10 mouse cellular contexts compared by ENCODE assay signal in the genomic region with DNA sequence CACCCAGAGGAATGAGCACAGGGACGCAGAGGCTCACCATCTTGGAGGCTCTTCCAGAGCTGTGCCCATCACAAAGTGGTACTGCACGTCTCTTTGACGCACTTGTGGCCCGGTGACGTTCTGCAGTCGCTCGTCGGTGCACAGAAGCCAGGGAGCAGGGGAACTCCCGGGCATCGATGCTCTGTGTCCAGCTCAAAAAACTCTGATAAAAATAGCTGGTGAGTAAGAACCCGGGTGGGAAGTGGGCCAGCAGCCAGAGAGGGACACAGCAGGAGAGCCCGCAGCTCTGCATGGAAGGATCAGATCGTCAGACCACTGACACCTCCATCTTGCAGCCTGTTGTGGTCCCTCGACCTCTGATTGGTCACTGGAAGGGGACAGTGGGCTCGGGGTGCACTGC. TPM values are rescaled to one million over a fixed set of nuclear protein-coding genes. Genes with fewer than 3 reads are reported as not detected.
DNase-seq lines count a peak whose midpoint lies in the region; ATAC-seq lines count a peak whose summit lies in the region.
"Had no signal": no experiment of that assay in that cellular context is flagged by ENCODE, and none has a peak within 500 bp of the region (broad histone marks: within the 10 kb centered on the region; RNA-seq: fewer than 3 reads in every experiment).

No protein-coding gene starts in this region.

- intact Hi-C loops in heart, postnatal 36 days (cut with DNase I), result loop anchor here (5.0 kb wide), 1 partner anchor 41 kb away; no protein-coding TSS in a partner anchor

- 0 out of 2 replicates have a peak overlapping the region, but pooled peaks have one; percentile 8 for H3K27ac ChIP-seq in embryonic facial prominence, embryonic 10.5 days (replicated peaks)
- no peak overlapping the region for H3K27ac ChIP-seq in midbrain, embryonic 13.5 days
- H3K27ac ChIP-seq: liver, embryonic 14.5 days had no signal

- H3K9me3 ChIP-seq in embryonic facial prominence, embryonic 10.5 days, result no peaks in the 10 kb centered on the region
- no peaks in the 10 kb centered on the region for H3K9me3 ChIP-seq in midbrain, embryonic 13.5 days

- H3K4me2 ChIP-seq in midbrain, embryonic 13.5 days (replicated peaks), result no peak overlapping the region

- peaks cover 28% of the 10 kb centered on the region for H3K27me3 ChIP-seq in embryonic facial prominence, embryonic 10.5 days (replicated peaks; ENCODE audit: low read depth, poor library complexity, severe bottlenecking)
- H3K27me3 ChIP-seq in midbrain, embryonic 13.5 days, result peaks cover 25% of the 10 kb centered on the region

- no peak for ATAC-seq in midbrain, embryonic 13.5 days
- ATAC-seq: inflammation-experienced regulatory T-cells, adult 6 months had no signal

- WGBS in embryonic facial prominence, embryonic 10.5 days, result 78% methylated on average over 15 of the region's 15 CpGs
- 75% methylated on average over 15 of the region's 15 CpGs for WGBS in midbrain, embryonic 13.5 days

- peak; percentile 40 to 42 for DNase-seq in heart, adult 18-20 months
- no peak for DNase-seq in heart, postnatal 36 days
- peak; percentile 73 for DNase-seq in 3T3-L1 (ENCODE audit: low read depth, low spot score)
- peak; percentile 48 for DNase-seq in adrenal gland, adult 8-10 months
- DNase-seq in embryonic facial prominence, embryonic 10.5 days (ENCODE audit: low spot score), result no peak
- DNase-seq in testis, postnatal 10 days (ENCODE audit: low spot score), result no peak
- no peak for DNase-seq in layer of hippocampus, postnatal 25 days (ENCODE audit: extremely low spot score in 1 of 2, low spot score in 1 of 2)

- H3K9ac ChIP-seq in midbrain, embryonic 13.5 days (replicated peaks), result no peak overlapping the region
- H3K9ac ChIP-seq: liver, embryonic 14.5 days had no signal

- peaks cover 27% of the 10 kb centered on the region for H3K4me1 ChIP-seq in embryonic facial prominence, embryonic 10.5 days
- peaks cover 13% of the 10 kb centered on the region for H3K4me1 ChIP-seq in midbrain, embryonic 13.5 days (replicated peaks)

- no peak overlapping the region for H3K4me3 ChIP-seq in embryonic facial prominence, embryonic 10.5 days
- no peak overlapping the region for H3K4me3 ChIP-seq in midbrain, embryonic 13.5 days (replicated peaks)

- no peaks in the 10 kb centered on the region for H3K36me3 ChIP-seq in embryonic facial prominence, embryonic 10.5 days (replicated peaks)
- no peaks in the 10 kb centered on the region for H3K36me3 ChIP-seq in midbrain, embryonic 13.5 days

RNA-seq across cellular contexts. Expression of gene Crispld2, which starts 4.2 kb away (rescaled TPM):
- total RNA-seq in heart, adult 18-20 months (2021), result 10 to 100 TPM; 25.1 to 27.1 TPM
- 10 to 100 TPM; 22.5 to 29.5 TPM for total RNA-seq in heart, postnatal 36 days (2021)
- 10 to 100 TPM in 2 of 4 experiments, 1 to 10 TPM in 2; 7.4 to 14.4 (median 10.5) TPM for total RNA-seq in adrenal gland, adult 8-10 months (2022)
- 6.1 and 6.5 TPM in 2 replicates for polyA plus RNA-seq in embryonic facial prominence, embryonic 10.5 days (2016; fragmentation: Nextera tagmentation; extraction: Ambion mirVana)
- 1 to 10 TPM; 1.4 to 2.1 TPM for total RNA-seq in layer of hippocampus, postnatal 25 days (2021)
- polyA plus RNA-seq in midbrain, embryonic 13.5 days (2015; fragmentation: Nextera tagmentation; extraction: Ambion mirVana), result 1.9 and 2.1 TPM in 2 replicates

Comparison
In these comparisons a context has a peak if more than half of its experiments do, and no peak if none do; other contexts are left out.
1. DNase-seq: peak in heart, adult 18-20 months (2 of 2), 3T3-L1 (single experiment) and adrenal gland, adult 8-10 months (single experiment); none in heart, postnatal 36 days (0 of 2), embryonic facial prominence, embryonic 10.5 days (single experiment), testis, postnatal 10 days (single experiment) and layer of hippocampus, postnatal 25 days (0 of 2).